Mouse (Mus musculus): ENCODE measurements around the gene Slc39a11. TPM values are rescaled to one million over a fixed set of nuclear protein-coding genes. Genes with fewer than 3 reads are reported as not detected.
A peak's percentile ranks its signal among the peaks of the same experiment; 100 is the strongest.

Slc39a11 gene
- total RNA-seq, 2 experiments from 2014 or later, result 6.3 to 7.5 TPM

DNA sequence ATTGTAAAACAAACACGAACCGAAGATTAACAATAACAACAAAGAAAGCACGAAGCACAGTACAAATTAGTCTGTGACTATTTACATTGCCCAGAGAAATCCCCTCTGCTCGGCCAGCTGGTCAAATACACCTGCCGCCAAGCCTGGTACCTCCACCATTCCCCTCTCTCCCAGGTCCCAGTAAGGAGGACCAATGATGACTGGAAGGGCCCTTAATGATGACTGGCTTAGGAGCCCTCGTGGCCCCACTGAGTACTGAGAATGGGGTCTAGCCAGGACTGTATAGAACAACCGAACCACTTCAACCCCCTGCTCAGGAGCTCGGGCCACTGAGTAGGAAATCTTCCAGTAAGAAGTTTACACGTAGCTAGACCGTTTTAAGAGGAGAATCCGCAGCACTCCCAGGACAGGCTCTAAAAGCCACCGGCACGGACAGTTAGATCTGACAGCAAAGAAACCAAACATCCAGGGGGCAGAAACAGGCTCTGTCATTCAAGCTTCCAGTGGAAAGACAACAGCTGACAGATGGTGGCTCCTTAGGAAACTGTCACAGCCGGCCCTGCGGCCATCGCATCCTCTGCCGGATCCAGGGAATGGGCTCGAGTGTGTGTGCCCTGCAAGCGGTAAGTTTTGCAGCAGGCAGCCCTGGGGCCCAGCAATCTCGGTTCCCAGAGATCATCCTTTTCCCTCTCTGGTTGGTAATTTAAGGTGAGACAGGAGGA, 128.2 kb downstream of the Slc39a11 start:
- no peak for ATAC-seq (replicated peaks; ENCODE audit: low FRiP score, poor library complexity, severe bottlenecking)

DNA sequence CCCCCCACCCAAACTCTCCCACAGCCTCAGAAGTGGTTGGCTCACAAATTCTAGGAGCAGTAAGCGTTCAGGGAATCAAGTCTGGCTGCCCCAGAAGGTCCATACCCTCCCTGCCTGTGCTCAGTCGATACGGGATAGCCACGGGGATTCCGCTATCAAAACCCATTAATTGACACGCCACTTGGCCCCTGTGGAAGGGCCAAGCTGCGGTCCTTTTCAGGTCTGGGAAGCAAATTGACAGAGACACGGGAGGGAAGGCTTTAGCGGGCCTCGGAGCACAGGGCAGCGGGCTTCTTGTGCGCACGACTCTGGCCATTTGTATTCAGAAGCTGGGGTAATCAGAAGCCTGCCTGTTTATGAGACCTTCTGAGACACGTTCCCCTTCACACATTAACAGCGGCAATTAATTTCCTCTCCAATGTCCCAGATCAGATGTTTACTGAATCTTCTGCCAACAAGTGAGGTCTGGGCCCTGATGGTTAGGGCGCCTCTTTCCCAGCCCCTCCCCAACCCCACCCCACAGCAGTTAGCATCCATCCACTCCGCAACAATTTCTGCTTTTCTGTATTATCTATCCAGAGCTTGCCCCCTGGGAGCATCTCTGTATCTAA, 128.9 kb downstream of the Slc39a11 start:
- ATAC-seq (replicated peaks; ENCODE audit: low FRiP score, poor library complexity, severe bottlenecking), result no peak

DNA sequence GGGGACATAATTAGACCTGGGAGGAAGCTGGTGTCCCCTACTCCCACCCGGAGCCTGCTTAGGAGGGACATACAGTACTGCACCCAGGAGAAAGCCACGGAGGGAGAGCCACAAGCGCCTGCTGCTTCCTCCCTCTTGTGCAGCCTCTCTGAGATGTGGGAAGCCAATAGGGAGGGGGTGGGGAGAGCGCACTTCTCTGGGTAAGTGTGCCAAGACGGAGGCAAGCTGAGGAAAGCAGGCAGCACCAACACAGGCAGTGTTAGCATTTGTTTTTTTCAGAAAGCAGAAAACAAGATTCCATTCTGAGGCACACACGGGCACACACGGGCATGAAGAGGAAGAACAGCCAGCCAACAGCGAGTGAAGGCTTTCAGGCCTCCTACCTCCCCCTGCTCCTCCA, 129.5 kb downstream of the Slc39a11 start:
- ATAC-seq (replicated peaks; ENCODE audit: low FRiP score, poor library complexity, severe bottlenecking), result no peak

DNA sequence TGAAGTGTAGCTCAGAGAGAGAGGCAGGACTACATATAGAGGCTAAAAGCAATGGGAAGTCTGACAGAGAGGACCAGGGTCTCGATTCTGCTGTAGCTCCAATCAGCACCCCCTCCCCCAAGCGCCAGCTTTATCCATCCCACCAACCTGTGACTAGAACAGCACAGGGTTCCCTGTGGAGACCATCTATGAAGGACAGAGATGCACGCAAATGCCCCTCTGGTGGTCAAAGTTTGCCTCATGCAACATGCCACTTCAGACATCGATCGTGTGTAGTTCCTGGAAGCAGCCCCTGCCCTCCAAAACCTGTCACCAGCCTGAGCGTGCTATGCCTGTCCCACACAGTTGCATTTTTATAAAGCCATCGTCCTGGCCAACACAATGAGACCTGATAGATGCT, 129.9 kb downstream of the Slc39a11 start:
- no peak for ATAC-seq (replicated peaks; ENCODE audit: low FRiP score, poor library complexity, severe bottlenecking)

GRCm38 (mm10) chr11:113518176-113518575, 131.7 kb downstream of the Slc39a11 start:
- no peak for ATAC-seq (replicated peaks; ENCODE audit: low FRiP score, poor library complexity, severe bottlenecking)

GRCm38 (mm10) chr11:113516156-113516555, 133.7 kb downstream of the Slc39a11 start:
- ATAC-seq (replicated peaks; ENCODE audit: low FRiP score, poor library complexity, severe bottlenecking), result no peak

DNA sequence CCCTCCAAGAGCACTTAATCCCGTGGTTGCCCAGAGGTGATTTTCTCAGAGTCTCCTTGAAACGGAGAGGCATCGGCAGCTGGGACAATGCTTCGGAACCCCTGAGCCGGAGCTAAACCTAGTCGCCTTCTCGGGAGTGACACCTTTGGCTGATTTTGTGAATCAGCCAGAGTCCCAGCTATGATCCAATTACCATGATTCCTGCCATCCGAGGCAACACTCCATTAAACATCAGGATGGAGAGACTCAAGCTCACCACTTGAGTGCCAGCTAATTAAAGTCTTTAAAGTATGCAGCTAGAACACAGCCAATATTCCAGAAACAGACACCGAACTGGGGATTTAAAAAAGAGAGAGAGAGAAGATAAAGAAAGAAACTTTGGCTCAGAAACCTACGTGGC, 136.9 kb downstream of the Slc39a11 start:
- no peak for ATAC-seq (replicated peaks; ENCODE audit: low FRiP score, poor library complexity, severe bottlenecking)

DNA sequence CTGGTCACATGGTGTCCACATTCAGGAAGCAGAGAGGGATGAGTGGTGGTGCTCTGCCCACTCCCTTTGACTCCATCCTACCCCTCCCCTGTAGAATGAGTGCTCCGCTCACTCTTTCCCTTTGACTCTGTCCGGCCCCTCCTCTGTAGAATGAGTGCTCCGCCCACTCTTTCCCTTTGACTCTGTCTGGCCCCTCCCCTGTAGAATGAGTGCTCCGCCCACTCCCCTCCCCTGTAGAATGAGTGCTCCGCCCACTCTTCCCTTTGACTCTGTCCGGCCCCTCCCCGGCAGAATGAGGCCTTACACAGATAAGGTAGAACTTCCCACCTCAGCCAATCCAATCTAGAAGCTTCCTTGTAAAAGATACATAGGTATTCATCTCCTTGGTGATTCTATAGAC, 137.7 kb downstream of the Slc39a11 start:
- ATAC-seq (replicated peaks; ENCODE audit: low FRiP score, poor library complexity, severe bottlenecking), result no peak

DNA sequence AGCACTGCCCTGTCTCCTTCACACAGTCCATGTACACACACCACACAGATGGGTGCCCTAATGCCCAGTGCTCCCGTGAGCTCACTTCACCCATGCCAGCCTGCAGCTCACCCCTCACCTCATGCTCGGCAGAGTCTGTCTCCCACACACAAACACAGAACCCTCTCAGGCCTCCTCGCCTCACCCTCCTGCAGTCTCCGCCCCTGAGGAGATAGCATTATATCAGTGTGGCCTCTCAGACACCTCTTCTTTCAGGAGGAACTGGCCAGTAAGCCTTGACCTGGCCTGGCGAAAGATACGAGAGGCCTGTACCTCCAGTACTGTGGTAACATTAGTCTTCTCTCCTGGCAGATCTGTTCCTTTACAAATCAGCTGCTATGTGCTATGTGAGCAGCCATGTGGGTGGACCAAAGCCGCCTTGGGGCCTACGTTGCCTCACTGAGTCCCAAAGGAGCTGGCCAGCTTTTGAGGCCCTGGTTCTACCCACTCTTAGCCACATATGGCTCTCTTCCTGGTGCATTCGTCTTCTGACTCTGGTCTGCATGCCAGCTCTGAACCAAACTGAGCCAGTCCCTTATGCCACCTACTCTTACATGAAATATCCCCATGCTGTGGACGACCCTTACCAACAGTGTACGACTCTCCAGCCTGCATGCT, 138.8 kb downstream of the Slc39a11 start:
- ATAC-seq (replicated peaks; ENCODE audit: low FRiP score, poor library complexity, severe bottlenecking), result no peak

DNA sequence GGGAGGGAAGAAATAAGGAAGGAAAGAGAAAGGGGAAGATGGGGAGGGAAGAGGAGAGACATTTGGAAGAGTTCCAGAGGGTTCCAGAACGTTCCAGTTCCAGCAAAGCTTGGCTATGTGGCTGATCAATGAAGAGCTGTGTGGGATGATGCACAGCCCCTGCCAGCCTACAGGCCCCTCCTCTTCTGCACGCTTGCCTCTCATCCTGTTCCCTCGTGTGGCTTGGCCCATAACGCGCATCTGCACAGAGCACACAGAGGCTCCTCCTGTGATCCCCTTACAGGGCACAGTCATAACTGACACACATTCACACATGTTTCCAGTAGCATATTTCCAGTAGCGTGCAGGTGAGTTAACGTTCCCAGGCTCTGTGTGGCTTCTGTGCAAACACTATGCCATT, 139.6 kb downstream of the Slc39a11 start:
- no peak for ATAC-seq (replicated peaks; ENCODE audit: low FRiP score, poor library complexity, severe bottlenecking)

GRCm38 (mm10) chr11:113507716-113508480, 142.0 kb downstream of the Slc39a11 start:
- ATAC-seq (replicated peaks; ENCODE audit: low FRiP score, poor library complexity, severe bottlenecking), result no peak

- ATAC-seq (replicated peaks; ENCODE audit: low FRiP score, poor library complexity, severe bottlenecking), result peak; percentile 44; the same call in 1 of the 2 replicates
These were observed 144.2 kb downstream of the Slc39a11 start for GRCm38 (mm10) chr11:113505551-113506160.

DNA sequence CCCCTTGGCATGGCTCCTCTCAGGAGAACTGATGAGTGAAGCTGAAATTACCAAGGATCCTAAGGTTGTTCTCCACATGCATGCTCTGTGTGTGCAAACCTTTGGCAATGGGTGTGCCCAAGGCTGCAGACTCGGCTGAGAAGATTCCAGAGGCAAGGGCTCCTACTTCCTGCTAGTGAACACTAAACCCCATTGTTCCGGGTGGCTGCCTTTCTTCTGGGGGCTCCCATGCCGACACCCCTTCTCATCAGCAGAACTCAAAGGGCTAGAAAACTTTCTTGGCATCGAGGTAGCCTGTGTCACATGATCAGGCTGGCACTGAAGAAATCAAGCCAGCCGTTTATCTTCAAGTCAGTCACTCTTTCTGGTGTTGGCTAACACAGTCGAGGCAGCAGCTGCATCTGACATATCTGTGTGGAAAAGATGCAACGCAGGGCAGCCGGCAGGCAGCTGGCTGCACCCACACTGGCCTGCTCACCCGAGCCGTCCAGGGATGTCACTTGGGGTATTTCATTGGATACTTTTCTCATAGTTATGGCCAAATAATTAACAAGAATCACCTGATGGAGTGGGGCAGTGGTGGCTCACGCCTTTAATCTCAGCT, 145.3 kb downstream of the Slc39a11 start:
- no peak for ATAC-seq (replicated peaks; ENCODE audit: low FRiP score, poor library complexity, severe bottlenecking)

DNA sequence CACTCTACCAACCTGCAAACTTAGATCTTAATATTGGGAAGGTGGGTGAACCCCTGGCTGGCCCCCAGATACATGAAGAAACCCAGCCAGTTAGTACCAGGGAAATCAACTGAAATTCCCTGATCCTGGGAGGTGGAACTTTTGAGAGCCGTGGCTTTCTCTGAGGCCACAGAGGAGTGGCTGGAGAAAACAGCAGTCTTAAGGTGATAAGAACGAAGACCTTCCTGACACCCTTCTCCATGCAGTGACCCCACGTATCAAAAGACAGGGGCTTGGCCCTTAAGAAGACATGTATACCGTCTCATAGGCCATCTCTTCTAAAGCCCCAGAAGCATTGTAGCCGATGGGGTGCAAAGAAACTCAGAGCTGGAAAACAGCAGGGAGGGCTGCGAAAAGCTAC, 146.9 kb downstream of the Slc39a11 start:
- ATAC-seq (replicated peaks; ENCODE audit: low FRiP score, poor library complexity, severe bottlenecking), result no peak

GRCm38 (mm10) chr11:113500631-113501305, 149.1 kb downstream of the Slc39a11 start:
- ATAC-seq (replicated peaks; ENCODE audit: low FRiP score, poor library complexity, severe bottlenecking), result no peak

GRCm38 (mm10) chr11:113498889-113499288, 151.0 kb downstream of the Slc39a11 start:
- peak; percentile 70; the same call in 1 of the 2 replicates for ATAC-seq (replicated peaks; ENCODE audit: low FRiP score, poor library complexity, severe bottlenecking)

DNA sequence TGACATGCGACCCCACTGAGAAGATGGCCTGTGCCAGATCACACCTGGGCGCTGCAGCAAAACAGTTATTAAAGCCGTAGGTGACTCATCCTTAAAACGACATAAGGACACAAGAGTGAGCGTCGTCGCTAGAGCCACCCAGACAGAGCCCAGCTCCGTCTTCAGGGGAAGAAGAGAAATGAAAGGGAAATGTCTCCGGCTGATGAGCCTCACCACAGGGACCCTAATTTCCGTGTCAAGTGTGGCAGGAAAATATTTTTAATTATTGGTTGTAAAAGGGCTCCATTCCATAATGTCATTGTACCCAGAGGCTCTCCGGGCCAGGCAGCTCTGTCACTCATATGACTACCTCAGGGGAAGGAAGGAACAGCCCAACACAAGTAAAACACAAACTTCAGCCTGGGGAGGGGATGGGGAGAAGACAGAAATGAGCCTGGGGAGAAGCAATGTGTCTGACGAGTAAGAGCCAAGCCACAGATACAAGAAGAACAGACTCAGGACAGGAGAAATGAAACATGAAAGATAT, 155.8 kb downstream of the Slc39a11 start:
- ATAC-seq (replicated peaks; ENCODE audit: low FRiP score, poor library complexity, severe bottlenecking), result no peak

DNA sequence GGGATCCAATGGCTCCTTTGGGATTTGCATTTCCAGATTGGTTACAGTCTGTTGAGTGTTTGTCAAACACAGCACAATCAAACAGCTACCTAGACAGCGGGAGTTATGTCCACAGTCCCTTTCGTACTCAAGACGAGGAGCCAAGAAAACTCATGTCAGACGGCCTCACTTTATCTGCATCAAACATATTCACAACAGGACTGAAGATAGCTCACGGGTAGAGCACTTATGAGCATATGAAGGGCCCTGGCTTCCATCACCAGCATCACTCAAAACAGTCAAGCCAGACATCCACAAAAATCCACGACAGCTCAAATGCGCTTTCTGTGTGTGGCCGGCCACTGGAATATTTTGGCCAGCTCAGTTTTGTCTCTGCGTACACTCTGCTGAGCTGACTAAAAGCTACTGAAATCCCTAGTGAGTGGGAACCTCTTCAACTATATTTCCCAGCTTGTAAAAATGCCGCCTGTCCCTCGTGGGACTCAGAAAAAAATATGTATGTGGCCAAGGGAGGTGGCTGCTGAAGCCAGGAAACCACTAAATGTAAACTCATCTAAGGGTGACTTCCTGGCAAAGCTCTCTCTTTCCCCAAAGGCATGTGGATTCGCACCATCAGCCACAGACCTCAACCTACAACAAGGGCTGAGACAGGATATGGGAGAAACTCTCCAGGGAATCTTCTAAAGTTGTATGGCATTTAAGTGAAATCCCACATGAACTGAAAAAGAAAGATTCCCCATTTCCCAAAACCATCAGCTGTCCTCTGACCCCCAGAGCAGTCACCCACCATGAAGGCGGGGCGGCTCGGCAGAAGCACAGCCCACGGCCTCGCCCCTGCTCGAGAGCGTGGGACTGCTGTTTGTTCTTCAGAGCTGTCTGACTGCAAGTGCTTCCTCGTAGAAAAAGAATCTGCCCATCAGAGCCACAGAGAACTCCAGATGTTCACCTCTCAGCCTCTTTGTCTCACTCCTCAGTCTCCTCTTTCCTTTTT, 159.1 kb downstream of the Slc39a11 start:
- no peak for ATAC-seq (replicated peaks; ENCODE audit: low FRiP score, poor library complexity, severe bottlenecking)
